Mouse (Mus musculus): ENCODE measurements around the gene Eif4e1b. TPM values are rescaled to one million over a fixed set of nuclear protein-coding genes. Genes with fewer than 3 reads are reported as not detected.

The Eif4e1b gene
- polyA plus RNA-seq, 1 experiment from 2014 or later, result not detected

- ATAC-seq (replicated peaks), result no peak
- no peaks in the 10 kb centered on the region for H3K36me3 ChIP-seq (replicated peaks)
- peaks cover 20% of the 10 kb centered on the region for H3K4me1 ChIP-seq
- no peak overlapping the region for H3K4me3 ChIP-seq
- no peaks in the 10 kb centered on the region for H3K9me3 ChIP-seq
- H3K27ac ChIP-seq, result no peak overlapping the region
- no peak overlapping the region for H3K4me2 ChIP-seq
- H3K27me3 ChIP-seq (replicated peaks), result peaks cover 16% of the 10 kb centered on the region
- H3K9ac ChIP-seq, result no peak overlapping the region
- WGBS, result 26% methylated on average over 21 of the region's 21 CpGs
These were observed 8.7 kb downstream of the Eif4e1b start for GRCm38 (mm10) chr13:54792259-54793230.

- no peak for ATAC-seq (replicated peaks)
- Histone ChIP-seq H3K4me1 (peaks cover 18% of the 10 kb centered on the region), H3K27ac (no peak overlapping the region), H3K9ac (no peak overlapping the region), H3K4me2 (no peak overlapping the region), H3K36me3 (replicated peaks) (no peaks in the 10 kb centered on the region), H3K9me3 (no peaks in the 10 kb centered on the region), H3K27me3 (replicated peaks) (peaks cover 23% of the 10 kb centered on the region), H3K4me3 (no peak overlapping the region)
- WGBS, result 79% methylated on average over 16 of the region's 16 CpGs
These were observed 10.3 kb downstream of the Eif4e1b start for GRCm38 (mm10) chr13:54794002-54794577.

GRCm38 (mm10) chr13:54794843-54795242 is 11.0 kb downstream of the Eif4e1b start:
- H3K27me3 ChIP-seq (replicated peaks), result peaks cover 23% of the 10 kb centered on the region
- peaks cover 12% of the 10 kb centered on the region for H3K4me1 ChIP-seq
- no peaks in the 10 kb centered on the region for H3K36me3 ChIP-seq (replicated peaks)
- no peak overlapping the region for H3K4me3 ChIP-seq
- no peak overlapping the region for H3K27ac ChIP-seq
- ATAC-seq (replicated peaks), result no peak
- WGBS, result 41% methylated on average over 5 of the region's 5 CpGs
- H3K4me2 ChIP-seq, result no peak overlapping the region
- no peaks in the 10 kb centered on the region for H3K9me3 ChIP-seq
- no peak overlapping the region for H3K9ac ChIP-seq

- H3K9me3 ChIP-seq, result no peaks in the 10 kb centered on the region
- WGBS, result 39% methylated on average over 4 of the region's 4 CpGs
- H3K4me3 ChIP-seq, result no peak overlapping the region
- H3K27ac ChIP-seq, result no peak overlapping the region
- no peak overlapping the region for H3K4me2 ChIP-seq
- peaks cover 17% of the 10 kb centered on the region for H3K27me3 ChIP-seq (replicated peaks)
- no peaks in the 10 kb centered on the region for H3K36me3 ChIP-seq (replicated peaks)
- H3K9ac ChIP-seq, result no peak overlapping the region
- H3K4me1 ChIP-seq, result no peaks in the 10 kb centered on the region
- ATAC-seq (replicated peaks), result no peak
These were observed 13.6 kb downstream of the Eif4e1b start for GRCm38 (mm10) chr13:54797356-54797755.

- Histone ChIP-seq H3K36me3 (replicated peaks) (no peaks in the 10 kb centered on the region), H3K4me3 (no peak overlapping the region), H3K27me3 (replicated peaks) (peaks cover 17% of the 10 kb centered on the region), H3K4me2 (no peak overlapping the region), H3K9ac (no peak overlapping the region), H3K4me1 (no peaks in the 10 kb centered on the region), H3K9me3 (no peaks in the 10 kb centered on the region), H3K27ac (no peak overlapping the region)
- 79% methylated on average over 16 of the region's 16 CpGs for WGBS
- no peak for ATAC-seq (replicated peaks)
These were observed 14.3 kb downstream of the Eif4e1b start for GRCm38 (mm10) chr13:54797861-54798643.

GRCm38 (mm10) chr13:54798740-54799139 is 14.9 kb downstream of the Eif4e1b start:
- H3K4me3 ChIP-seq, result no peak overlapping the region
- H3K36me3 ChIP-seq (replicated peaks), result no peaks in the 10 kb centered on the region
- no peaks in the 10 kb centered on the region for H3K9me3 ChIP-seq
- no peaks in the 10 kb centered on the region for H3K4me1 ChIP-seq
- WGBS, result 75% methylated on average over 10 of the region's 10 CpGs
- no peak overlapping the region for H3K27ac ChIP-seq
- H3K4me2 ChIP-seq, result no peak overlapping the region
- no peak overlapping the region for H3K9ac ChIP-seq
- ATAC-seq (replicated peaks), result no peak
- H3K27me3 ChIP-seq (replicated peaks), result peaks cover 17% of the 10 kb centered on the region

GRCm38 (mm10) chr13:54799701-54800100 is 15.9 kb downstream of the Eif4e1b start:
- Histone ChIP-seq H3K4me1 (no peaks in the 10 kb centered on the region), H3K9ac (no peak overlapping the region), H3K4me3 (no peak overlapping the region), H3K36me3 (replicated peaks) (no peaks in the 10 kb centered on the region), H3K9me3 (no peaks in the 10 kb centered on the region), H3K27ac (no peak overlapping the region), H3K4me2 (no peak overlapping the region), H3K27me3 (replicated peaks) (peaks cover 13% of the 10 kb centered on the region)
- 0 out of 2 replicates have a peak, but pooled peaks have one; percentile 22 for ATAC-seq (replicated peaks)
- 22% methylated on average over 9 of the region's 9 CpGs for WGBS

- Histone ChIP-seq H3K27me3 (replicated peaks) (peaks cover 13% of the 10 kb centered on the region), H3K9ac (no peak overlapping the region), H3K9me3 (no peaks in the 10 kb centered on the region), H3K4me1 (no peaks in the 10 kb centered on the region), H3K36me3 (replicated peaks) (no peaks in the 10 kb centered on the region), H3K4me3 (no peak overlapping the region), H3K4me2 (no peak overlapping the region), H3K27ac (no peak overlapping the region)
- ATAC-seq (replicated peaks), result no peak
- WGBS, result 76% methylated on average over 4 of the region's 4 CpGs
These were observed 16.4 kb downstream of the Eif4e1b start for GRCm38 (mm10) chr13:54800206-54800605.

- Histone ChIP-seq H3K4me1 (peaks cover 7% of the 10 kb centered on the region; the same call in 1 of the 2 replicates), H3K9me3 (no peaks in the 10 kb centered on the region), H3K36me3 (replicated peaks) (no peaks in the 10 kb centered on the region), H3K9ac (no peak overlapping the region), H3K27me3 (replicated peaks) (peaks cover 7% of the 10 kb centered on the region), H3K27ac (no peak overlapping the region), H3K4me2 (no peak overlapping the region), H3K4me3 (no peak overlapping the region)
- WGBS, result 86% methylated on average over 6 of the region's 6 CpGs
- no peak for ATAC-seq (replicated peaks)
These were observed 19.2 kb downstream of the Eif4e1b start for GRCm38 (mm10) chr13:54803010-54803409.

GRCm38 (mm10) chr13:54805134-54805838 is 21.5 kb downstream of the Eif4e1b start:
- H3K4me3 ChIP-seq, result no peak overlapping the region
- no peaks in the 10 kb centered on the region for H3K27me3 ChIP-seq (replicated peaks)
- H3K4me1 ChIP-seq, result peaks cover 7% of the 10 kb centered on the region; the same call in 1 of the 2 replicates
- WGBS, result 41% methylated on average over 21 of the region's 21 CpGs
- ATAC-seq (replicated peaks), result 0 out of 2 replicates have a peak, but pooled peaks have one; percentile 45
- H3K9me3 ChIP-seq, result no peaks in the 10 kb centered on the region
- H3K9ac ChIP-seq, result no peak overlapping the region
- no peaks in the 10 kb centered on the region for H3K36me3 ChIP-seq (replicated peaks)
- H3K27ac ChIP-seq, result no peak overlapping the region
- no peak overlapping the region for H3K4me2 ChIP-seq

GRCm38 (mm10) chr13:54806434-54806976 is 22.7 kb downstream of the Eif4e1b start:
- no peak overlapping the region for H3K4me3 ChIP-seq
- peaks cover 7% of the 10 kb centered on the region; the same call in 1 of the 2 replicates for H3K4me1 ChIP-seq
- H3K9me3 ChIP-seq, result no peaks in the 10 kb centered on the region; the same call in 1 of the 2 replicates
- H3K4me2 ChIP-seq, result no peak overlapping the region
- no peaks in the 10 kb centered on the region for H3K27me3 ChIP-seq (replicated peaks)
- 20% methylated on average over 13 of the region's 13 CpGs for WGBS
- no peak overlapping the region for H3K9ac ChIP-seq
- no peaks in the 10 kb centered on the region for H3K36me3 ChIP-seq (replicated peaks)
- no peak overlapping the region for H3K27ac ChIP-seq
- no peak; the same call in 1 of the 2 replicates for ATAC-seq (replicated peaks)

Data from midbrain, embryonic 15.5 days (tissue).